Mouse (Mus musculus): ENCODE measurements around the gene Prpf40b. TPM values are rescaled to one million over a fixed set of nuclear protein-coding genes. Genes with fewer than 3 reads are reported as not detected.

Gene Prpf40b
- polyA plus RNA-seq, 1 experiment: 24.7 TPM

DNA sequence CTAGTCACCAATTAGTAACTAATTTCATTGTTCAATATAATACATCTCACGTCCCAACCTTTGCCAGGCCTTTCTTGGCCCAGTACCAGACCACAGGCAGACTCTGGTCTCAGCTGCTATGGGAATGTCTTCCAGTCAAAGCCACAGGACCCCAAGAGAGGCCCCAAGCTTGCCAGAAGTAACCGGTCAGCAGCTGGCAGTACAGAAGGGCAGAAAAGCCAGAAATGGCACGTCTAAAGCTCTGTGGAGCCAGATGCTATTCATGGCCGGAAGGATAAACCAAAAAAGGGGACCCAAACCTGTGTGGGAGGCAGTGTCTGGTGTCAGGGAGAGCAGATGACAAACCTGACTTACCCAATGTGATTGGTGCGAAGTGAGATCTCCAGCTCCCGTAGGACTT lies 39.6 kb downstream of the Prpf40b start:
- Histone ChIP-seq H3K79me2 (ENCODE audit: control insufficient read depth, insufficient read depth) (peaks cover 64% of the 10 kb centered on the region), H3K4me3 (ENCODE audit: insufficient read depth, poor library complexity, severe bottlenecking) (no peak overlapping the region), H3K27me3 (ENCODE audit: control insufficient read depth, insufficient read depth, insufficient read length) (no peaks in the 10 kb centered on the region), H3ac (ENCODE audit: control insufficient read depth, insufficient read length, low read depth) (no peak overlapping the region), H3K36me3 (ENCODE audit: control insufficient read depth, insufficient read depth) (peaks cover 46% of the 10 kb centered on the region), H3K79me3 (ENCODE audit: low read depth) (peaks cover 18% of the 10 kb centered on the region)
- no peak for TF ChIP-seq MYOG (IDR thresholded peaks at IDR 0.05; ENCODE audit: control insufficient read depth, extremely low read depth, insufficient read length)
- TF ChIP-seq MYOD1 (IDR thresholded peaks at IDR 0.05; ENCODE audit: control insufficient read depth, insufficient read length, low read depth): peak; percentile 84

DNA sequence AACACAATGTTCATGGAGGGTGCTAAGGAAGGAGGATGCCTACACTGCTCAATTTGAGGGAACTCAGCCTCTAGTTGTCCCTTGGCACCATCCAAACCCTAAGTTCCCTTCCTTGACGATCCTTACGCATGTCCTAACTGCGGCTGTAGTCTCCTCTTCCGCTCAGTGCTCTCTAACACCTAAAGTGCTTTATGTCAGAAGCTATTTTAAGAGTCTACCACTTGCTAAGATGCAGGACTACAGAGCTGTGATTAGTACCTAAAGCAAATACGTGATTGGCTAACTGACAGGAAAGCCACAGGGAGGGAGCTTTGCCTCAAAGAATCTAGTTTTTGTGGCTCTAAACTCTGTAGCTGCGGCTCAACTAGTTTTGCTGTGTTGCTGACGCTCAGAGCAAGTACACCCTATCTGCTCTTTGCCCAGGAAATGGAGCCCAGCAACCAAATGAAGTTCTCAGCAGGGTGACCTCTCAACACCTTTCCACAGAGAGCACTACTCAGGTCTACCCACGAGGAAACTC lies 41.0 kb downstream of the Prpf40b start:
- no peaks in the 10 kb centered on the region for H3K27me3 ChIP-seq (ENCODE audit: control insufficient read depth, insufficient read depth, insufficient read length)
- H3K4me3 ChIP-seq (ENCODE audit: insufficient read depth, poor library complexity, severe bottlenecking): no peak overlapping the region
- H3K79me2 ChIP-seq (ENCODE audit: control insufficient read depth, insufficient read depth): peaks cover 78% of the 10 kb centered on the region
- no peak for TF ChIP-seq USF1 (IDR thresholded peaks at IDR 0.05; ENCODE audit: low read depth)
- no peak for TF ChIP-seq CTCF (IDR thresholded peaks at IDR 0.05; ENCODE audit: control insufficient read depth, insufficient read depth, insufficient read length)
- TF ChIP-seq MAX (IDR thresholded peaks at IDR 0.05): no peak
- TF ChIP-seq MYOG (IDR thresholded peaks at IDR 0.05; ENCODE audit: control insufficient read depth, extremely low read depth, insufficient read length): no peak
- TF ChIP-seq CEBPB (IDR thresholded peaks at IDR 0.05; ENCODE audit: low read depth): no peak
- TF ChIP-seq MYOD1 (IDR thresholded peaks at IDR 0.05; ENCODE audit: control insufficient read depth, insufficient read length, low read depth): no peak
- no peak for TF ChIP-seq FOSL1 (IDR thresholded peaks at IDR 0.05; ENCODE audit: insufficient read depth, low read length, poor library complexity, severe bottlenecking)
- H3ac ChIP-seq (ENCODE audit: control insufficient read depth, insufficient read length, low read depth): no peak overlapping the region
- H3K36me3 ChIP-seq (ENCODE audit: control insufficient read depth, insufficient read depth): peaks cover 32% of the 10 kb centered on the region
- H3K79me3 ChIP-seq (ENCODE audit: low read depth): peaks cover 23% of the 10 kb centered on the region

DNA sequence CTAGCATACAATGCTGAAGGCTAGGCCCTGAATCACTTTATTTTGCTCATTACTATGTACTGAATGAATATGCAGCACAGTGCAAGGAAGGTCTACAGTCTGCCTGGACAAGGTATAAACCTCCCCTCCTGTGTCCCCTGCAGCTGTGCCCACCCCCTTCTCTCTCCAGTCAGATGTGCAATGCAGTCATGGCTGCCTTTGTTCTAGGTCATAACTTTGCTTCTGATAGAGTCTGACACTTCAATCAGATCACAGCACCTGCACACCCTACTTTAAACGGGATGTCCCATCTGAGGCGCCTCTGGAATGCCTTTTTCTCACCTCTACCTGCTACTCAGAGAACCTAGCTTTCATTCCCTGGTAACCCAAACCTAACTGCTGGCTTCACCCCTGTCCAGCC lies 44.0 kb downstream of the Prpf40b start:
- Histone ChIP-seq H3K27me3 (ENCODE audit: control insufficient read depth, insufficient read depth, insufficient read length) (no peaks in the 10 kb centered on the region), H3K4me3 (ENCODE audit: insufficient read depth, poor library complexity, severe bottlenecking) (no peak overlapping the region), H3K36me3 (ENCODE audit: control insufficient read depth, insufficient read depth) (peaks cover 16% of the 10 kb centered on the region), H3K79me2 (ENCODE audit: control insufficient read depth, insufficient read depth) (peaks cover 87% of the 10 kb centered on the region), H3ac (ENCODE audit: control insufficient read depth, insufficient read length, low read depth) (no peak overlapping the region), H3K79me3 (ENCODE audit: low read depth) (peaks cover 47% of the 10 kb centered on the region)
- TF ChIP-seq MYOG (IDR thresholded peaks at IDR 0.05; ENCODE audit: control insufficient read depth, extremely low read depth, insufficient read length): no peak

DNA sequence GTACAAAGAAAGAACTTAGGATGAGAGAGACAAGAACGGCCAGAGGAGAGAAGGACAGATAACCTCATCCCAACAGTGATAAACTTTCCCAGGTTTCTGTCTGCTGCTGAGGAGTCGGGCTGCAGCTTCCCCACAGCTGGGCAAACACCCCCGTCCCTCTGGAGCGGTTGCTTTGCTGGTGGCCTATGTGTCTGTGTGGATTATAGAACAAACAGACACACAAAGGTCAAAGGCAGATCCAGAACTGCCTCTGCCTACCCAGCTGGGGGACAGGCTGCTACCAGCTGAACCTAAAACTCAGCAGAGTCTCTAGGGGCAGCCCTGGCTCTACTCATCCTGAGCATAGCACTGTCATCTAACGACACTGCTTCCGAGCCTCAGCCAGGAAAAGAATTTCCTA lies 44.8 kb downstream of the Prpf40b start:
- Histone ChIP-seq H3K79me3 (ENCODE audit: low read depth) (peaks cover 47% of the 10 kb centered on the region), H3K36me3 (ENCODE audit: control insufficient read depth, insufficient read depth) (peaks cover 16% of the 10 kb centered on the region), H3K4me3 (ENCODE audit: insufficient read depth, poor library complexity, severe bottlenecking) (no peak overlapping the region), H3K27me3 (ENCODE audit: control insufficient read depth, insufficient read depth, insufficient read length) (no peaks in the 10 kb centered on the region), H3K79me2 (ENCODE audit: control insufficient read depth, insufficient read depth) (peaks cover 89% of the 10 kb centered on the region), H3ac (ENCODE audit: control insufficient read depth, insufficient read length, low read depth) (no peak overlapping the region)
- TF ChIP-seq USF1 (IDR thresholded peaks at IDR 0.05; ENCODE audit: low read depth) (no peak), MYOG (IDR thresholded peaks at IDR 0.05; ENCODE audit: control insufficient read depth, extremely low read depth, insufficient read length) (no peak), MAX (IDR thresholded peaks at IDR 0.05) (no peak), FOSL1 (IDR thresholded peaks at IDR 0.05; ENCODE audit: insufficient read depth, low read length, poor library complexity, severe bottlenecking) (no peak), CEBPB (IDR thresholded peaks at IDR 0.05; ENCODE audit: low read depth) (no peak), MYOD1 (IDR thresholded peaks at IDR 0.05; ENCODE audit: control insufficient read depth, insufficient read length, low read depth) (no peak), CTCF (IDR thresholded peaks at IDR 0.05; ENCODE audit: control insufficient read depth, insufficient read depth, insufficient read length) (no peak)

DNA sequence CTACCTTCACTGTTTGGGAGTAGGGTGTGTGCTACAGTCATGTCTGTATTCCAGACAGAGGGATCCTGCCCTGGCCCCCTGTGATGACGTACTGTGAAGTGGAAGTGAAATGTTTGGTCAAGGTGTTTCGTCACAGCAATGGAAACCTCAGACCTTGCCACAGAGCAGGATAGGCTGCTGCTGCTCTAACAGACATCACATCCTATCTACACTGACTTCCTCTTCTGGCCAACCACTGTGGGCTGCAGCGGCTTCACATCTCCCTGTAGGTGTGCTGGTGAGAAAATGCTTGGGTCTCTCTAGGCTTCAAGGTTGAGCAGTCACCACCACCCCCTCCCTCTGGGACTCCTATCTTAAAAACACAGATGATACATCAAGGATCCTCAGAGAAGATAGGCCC lies 46.2 kb downstream of the Prpf40b start:
- Histone ChIP-seq H3K27me3 (ENCODE audit: control insufficient read depth, insufficient read depth, insufficient read length) (no peaks in the 10 kb centered on the region), H3K36me3 (ENCODE audit: control insufficient read depth, insufficient read depth) (peaks cover 15% of the 10 kb centered on the region), H3K4me3 (ENCODE audit: insufficient read depth, poor library complexity, severe bottlenecking) (no peak overlapping the region), H3K79me3 (ENCODE audit: low read depth) (peaks cover 49% of the 10 kb centered on the region), H3K79me2 (ENCODE audit: control insufficient read depth, insufficient read depth) (peaks cover 99% of the 10 kb centered on the region), H3ac (ENCODE audit: control insufficient read depth, insufficient read length, low read depth) (no peak overlapping the region)
- no peak for TF ChIP-seq CEBPB (IDR thresholded peaks at IDR 0.05; ENCODE audit: low read depth)
- no peak for TF ChIP-seq CTCF (IDR thresholded peaks at IDR 0.05; ENCODE audit: control insufficient read depth, insufficient read depth, insufficient read length)
- no peak for TF ChIP-seq MAX (IDR thresholded peaks at IDR 0.05)

DNA sequence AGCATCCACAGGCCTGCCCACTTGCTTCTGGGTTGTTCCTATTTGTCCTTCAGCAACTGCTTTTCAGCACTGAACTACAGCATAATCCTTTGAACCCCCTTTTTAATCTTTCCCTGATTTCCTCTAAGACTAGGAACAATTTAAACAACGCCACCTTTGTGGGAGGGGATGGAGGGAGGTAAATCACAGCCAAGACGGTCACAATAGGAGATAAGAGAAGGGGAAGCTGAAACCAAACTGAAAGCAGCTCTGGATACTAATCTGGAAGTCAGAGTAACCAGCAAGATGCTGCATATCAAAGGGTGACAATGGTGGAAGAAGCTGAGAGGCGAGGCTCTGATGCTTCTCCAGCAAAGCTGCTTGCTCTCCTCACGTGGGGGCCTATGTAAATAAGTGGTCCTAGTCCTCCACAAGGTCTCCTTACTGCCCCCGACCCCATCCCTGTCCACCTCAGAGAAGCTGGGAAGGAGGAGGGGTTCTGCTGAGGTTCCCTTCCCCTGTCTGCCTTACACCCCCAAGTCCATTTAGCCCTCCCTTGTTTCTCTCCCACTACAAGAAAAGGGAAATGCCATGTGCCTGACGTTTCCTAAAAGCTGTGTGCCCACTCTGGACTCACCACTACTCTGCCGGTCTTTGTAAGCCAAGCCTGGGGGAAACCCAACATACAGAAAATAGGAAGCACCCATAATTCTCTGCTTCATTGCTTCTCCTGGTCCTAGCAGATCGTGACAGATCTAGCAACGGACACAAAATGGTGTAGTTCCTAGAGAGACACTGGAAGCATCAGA lies 47.5 kb downstream of the Prpf40b start:
- H3K27me3 ChIP-seq (ENCODE audit: control insufficient read depth, insufficient read depth, insufficient read length): no peaks in the 10 kb centered on the region
- no peak overlapping the region for H3ac ChIP-seq (ENCODE audit: control insufficient read depth, insufficient read length, low read depth)
- peaks cover 53% of the 10 kb centered on the region for H3K79me3 ChIP-seq (ENCODE audit: low read depth)
- H3K79me2 ChIP-seq (ENCODE audit: control insufficient read depth, insufficient read depth): peaks cover 99% of the 10 kb centered on the region
- no peak for TF ChIP-seq CTCF (IDR thresholded peaks at IDR 0.05; ENCODE audit: control insufficient read depth, insufficient read depth, insufficient read length)
- TF ChIP-seq MYOG (IDR thresholded peaks at IDR 0.05; ENCODE audit: control insufficient read depth, extremely low read depth, insufficient read length): no peak
- no peak for TF ChIP-seq MAX (IDR thresholded peaks at IDR 0.05)
- TF ChIP-seq FOSL1 (IDR thresholded peaks at IDR 0.05; ENCODE audit: insufficient read depth, low read length, poor library complexity, severe bottlenecking): no peak
- no peak for TF ChIP-seq CEBPB (IDR thresholded peaks at IDR 0.05; ENCODE audit: low read depth)
- no peak for TF ChIP-seq MYOD1 (IDR thresholded peaks at IDR 0.05; ENCODE audit: control insufficient read depth, insufficient read length, low read depth)
- no peak for TF ChIP-seq USF1 (IDR thresholded peaks at IDR 0.05; ENCODE audit: low read depth)
- peaks cover 5% of the 10 kb centered on the region for H3K36me3 ChIP-seq (ENCODE audit: control insufficient read depth, insufficient read depth)
- H3K4me3 ChIP-seq (ENCODE audit: insufficient read depth, poor library complexity, severe bottlenecking): no peak overlapping the region

Measured in C2C12 (cell line).